Mouse (Mus musculus): ENCODE data around the gene Tbc1d22a.

DNA sequence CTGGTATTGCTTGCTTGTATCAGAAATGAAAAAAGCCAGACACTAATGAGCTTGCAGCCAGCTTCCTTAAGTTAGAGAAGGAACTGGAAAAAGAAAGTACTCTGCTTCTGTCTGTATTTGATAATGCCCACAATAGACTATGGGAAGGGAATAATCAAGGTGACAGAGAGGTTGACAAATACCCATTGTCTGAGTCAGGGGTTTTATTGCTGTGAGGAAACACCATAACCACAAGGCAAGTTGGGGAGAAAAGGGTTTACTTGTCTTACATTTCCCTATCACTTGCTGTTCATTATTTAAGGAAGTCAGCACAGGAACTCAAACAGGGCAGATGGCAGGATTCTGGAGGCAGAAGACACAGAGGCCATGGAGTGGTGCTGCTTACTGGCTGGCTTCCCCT is 231.8 kb downstream of the Tbc1d22a start:
- TF ChIP-seq POLR2A (IDR thresholded peaks at IDR 0.05; ENCODE audit: low read depth, low read length) (no peak), CTCF (IDR thresholded peaks at IDR 0.05; ENCODE audit: extremely low read depth, insufficient read length, insufficient replicate concordance, low read depth, low read length) (no peak)
